Mouse (Mus musculus): ENCODE data around the gene Ttll3. TPM values are rescaled to one million over a fixed set of nuclear protein-coding genes. Genes with fewer than 3 reads are reported as not detected.

Gene Ttll3
- total RNA-seq, 2 experiments from 2014 or later, result 9.3 to 14.2 TPM

- intact Hi-C loops (cut with DNase I), result no loop called here
Observed at GRCm38 (mm10) chr6:113416416-113416815, 27.4 kb downstream of the Ttll3 start.

GRCm38 (mm10) chr6:113418441-113419198, 29.6 kb downstream of the Ttll3 start:
- DNase-seq (ENCODE audit: low spot score in 2 of 2), result no peak
- intact Hi-C loops (cut with DNase I), result no loop called here

More at GRCm38 (mm10) chr6:113416416-113416815, 27.4 kb downstream of the Ttll3 start:
- DNase-seq (ENCODE audit: low spot score in 2 of 2), result no peak

- DNase-seq (ENCODE audit: low spot score in 2 of 2), result peak; percentile 96 to 98
- intact Hi-C loops (cut with DNase I), result no loop called here
Observed at GRCm38 (mm10) chr6:113419199-113419587, 30.1 kb downstream of the Ttll3 start, which contains the start of gene Rpusd3. Rpusd3 (minus strand) TSS chr6:113419340.

- DNase-seq (ENCODE audit: low spot score in 2 of 2), result no peak
- intact Hi-C loops (cut with DNase I), result loop anchor here (5.0 kb wide), 1 partner anchor 81 kb away; the partner anchor contains the start of gene Camk1
Observed at GRCm38 (mm10) chr6:113423000-113423399, 33.9 kb downstream of the Ttll3 start.

GRCm38 (mm10) chr6:113424187-113424586, 35.1 kb downstream of the Ttll3 start:
- no peak for DNase-seq (ENCODE audit: low spot score in 2 of 2)

GRCm38 (mm10) chr6:113426696-113427095, 37.6 kb downstream of the Ttll3 start:
- intact Hi-C loops (cut with DNase I), result no loop called here
- DNase-seq (ENCODE audit: low spot score in 2 of 2), result no peak

More at GRCm38 (mm10) chr6:113424187-113424586, 35.1 kb downstream of the Ttll3 start:
- intact Hi-C loops (cut with DNase I), result loop anchor here (5.0 kb wide), 1 partner anchor 82 kb away; the partner anchor contains the start of gene Camk1

- DNase-seq (ENCODE audit: low spot score in 2 of 2), result no peak
- intact Hi-C loops (cut with DNase I), result no loop called here
Observed at GRCm38 (mm10) chr6:113427397-113427796, 38.3 kb downstream of the Ttll3 start.

- intact Hi-C loops (cut with DNase I), result no loop called here
- DNase-seq (ENCODE audit: low spot score in 2 of 2), result no peak
Observed at GRCm38 (mm10) chr6:113428006-113428405, 38.9 kb downstream of the Ttll3 start.

- intact Hi-C loops (cut with DNase I), result no loop called here
- no peak for DNase-seq (ENCODE audit: low spot score in 2 of 2)
Observed at GRCm38 (mm10) chr6:113429965-113430364, 40.9 kb downstream of the Ttll3 start.

GRCm38 (mm10) chr6:113430846-113431245, 41.8 kb downstream of the Ttll3 start:
- DNase-seq (ENCODE audit: low spot score in 2 of 2), result no peak
- intact Hi-C loops (cut with DNase I), result no loop called here

GRCm38 (mm10) chr6:113431801-113432200, 42.7 kb downstream of the Ttll3 start:
- intact Hi-C loops (cut with DNase I), result no loop called here
- no peak for DNase-seq (ENCODE audit: low spot score in 2 of 2)

GRCm38 (mm10) chr6:113433661-113434060, 44.6 kb downstream of the Ttll3 start:
- DNase-seq (ENCODE audit: low spot score in 2 of 2), result no peak
- intact Hi-C loops (cut with DNase I), result no loop called here

- intact Hi-C loops (cut with DNase I), result no loop called here
- no peak for DNase-seq (ENCODE audit: low spot score in 2 of 2)
Observed at GRCm38 (mm10) chr6:113434691-113435090, 45.6 kb downstream of the Ttll3 start.

GRCm38 (mm10) chr6:113435664-113436205, 46.7 kb downstream of the Ttll3 start, which contains the start of gene Cidec:
Cidec (minus strand) TSS chr6:113435760.
- no peak for DNase-seq (ENCODE audit: low spot score in 2 of 2)
- intact Hi-C loops (cut with DNase I), result no loop called here

- no peak for DNase-seq (ENCODE audit: low spot score in 2 of 2)
- intact Hi-C loops (cut with DNase I), result no loop called here
Observed at GRCm38 (mm10) chr6:113437135-113437534, 48.1 kb downstream of the Ttll3 start.

GRCm38 (mm10) chr6:113438721-113439430, 49.8 kb downstream of the Ttll3 start:
- DNase-seq (ENCODE audit: low spot score in 2 of 2), result no peak
- intact Hi-C loops (cut with DNase I), result no loop called here

GRCm38 (mm10) chr6:113440686-113441085, 51.6 kb downstream of the Ttll3 start:
- intact Hi-C loops (cut with DNase I), result loop anchor here (5.0 kb wide), 2 partner anchors 42 to 92 kb away; partner anchors contain the start of genes Creld1, Emc3 and Fancd2
- no peak for DNase-seq (ENCODE audit: low spot score in 2 of 2)

GRCm38 (mm10) chr6:113441147-113441680, 52.2 kb downstream of the Ttll3 start:
- intact Hi-C loops (cut with DNase I), result loop anchor here (5.0 kb wide), 2 partner anchors 41 to 91 kb away; partner anchors contain the start of genes Creld1, Emc3 and Fancd2
- DNase-seq (ENCODE audit: low spot score in 2 of 2), result peak; percentile 40 to 49

- no peak for DNase-seq (ENCODE audit: low spot score in 2 of 2)
- intact Hi-C loops (cut with DNase I), result loop anchor here (5.0 kb wide), 2 partner anchors 40 to 90 kb away; partner anchors contain the start of genes Creld1, Emc3 and Fancd2
Observed at GRCm38 (mm10) chr6:113442087-113442441, 53.0 kb downstream of the Ttll3 start.
